Mouse (Mus musculus) G1E (cell line): ENCODE data around the gene Gpr83. TPM values are rescaled to one million over a fixed set of nuclear protein-coding genes. Genes with fewer than 3 reads are reported as not detected.

Experiments used
- ATAC-seq: 2 replicates; pipeline ENCODE4 v1.8.0; 2016; ENCODE audit warnings: mild to moderate bottlenecking; ENCODE audit not compliant: insufficient number of reproducible peaks, poor library complexity, low FRiP score, severe bottlenecking; ENCODE audit errors: extremely low read depth
- DNase-seq: peaks from one replicate; pipeline ENCODE4 v3.0.0; 2012; ENCODE audit warnings: low spot score
- H3K27me3 ChIP-seq: 2 replicates; pipeline ENCODE4 v1.6.1; 2012; ENCODE audit warnings: mild to moderate bottlenecking, low read length, inconsistent platforms; ENCODE audit not compliant: insufficient read depth
- H3K36me3 ChIP-seq: replicated peaks from 2 replicates; pipeline ENCODE3; 2012; ENCODE audit warnings: mild to moderate bottlenecking, inconsistent platforms
- H3K4me1 ChIP-seq: 2 replicates; pipeline ENCODE4 v1.6.1; 2012; ENCODE audit warnings: low read depth, low read length, inconsistent platforms, mixed read lengths; ENCODE audit not compliant: insufficient read depth
- H3K4me3 ChIP-seq: 2 replicates; pipeline ENCODE4 v1.5.1; 2012; ENCODE audit warnings: low read depth, mild to moderate bottlenecking, inconsistent platforms, low read length, moderate library complexity, mixed read lengths
- H3K9me3 ChIP-seq: replicated peaks from 2 replicates; pipeline ENCODE4 v1.6.1; 2012; ENCODE audit warnings: inconsistent platforms
- CTCF ChIP-seq: IDR thresholded peaks from 2 replicates; pipeline ENCODE4 v1.5.1; 2012; ENCODE audit warnings: low read depth, low read length, inconsistent platforms, mixed read lengths
- GATA1 ChIP-seq: IDR thresholded peaks from 2 replicates; pipeline ENCODE4 v1.6.1; 2012; ENCODE audit warnings: borderline replicate concordance, low read length, inconsistent platforms, mixed read lengths
- GATA2 ChIP-seq: IDR thresholded peaks from 2 replicates; pipeline ENCODE4 v1.6.1; 2012; ENCODE audit warnings: low read depth, low read length, inconsistent platforms, borderline replicate concordance
- POLR2AphosphoS5 ChIP-seq: IDR thresholded peaks from 2 replicates; pipeline ENCODE4 v1.6.1; 2012; ENCODE audit warnings: low read depth, low read length, inconsistent platforms; ENCODE audit not compliant: insufficient replicate concordance
- TAL1 ChIP-seq: conservative IDR thresholded peaks from 2 replicates; pipeline ENCODE4 v1.6.1; 2012; ENCODE audit warnings: low read depth, low read length, inconsistent platforms, mixed read lengths
- polyA plus RNA-seq: library from polyadenylated mRNA; stranded (reverse); fragments of >175 nt; gene quantifications from 2 replicates; pipeline ENCODE4 v1.2.3, GENCODE M21; 2012
- total RNA-seq, 2 experiments: library from RNA; stranded (forward) in 1 of 2; stranded (reverse) in 1 of 2; fragments of 200-1000 nt in 1 of 2; fragments of >200 nt in 1 of 2; fragmentation: Nextera tagmentation in 1 of 2; gene quantifications; 2 replicates each; pipeline ENCODE4 v1.2.3; 2014 to 2017

Gpr83 gene
- total and polyA plus RNA-seq, 3 experiments, result 0.11 TPM; not detected in 2

GRCm38 (mm10) chr9:14848267-14848935 lies 11.6 kb upstream of the Gpr83 start:
- DNase-seq (no peak), ATAC-seq (no peak)
- no peak for TF ChIP-seq GATA1
- TF ChIP-seq TAL1, result no peak
- TF ChIP-seq POLR2AphosphoS5, result no peak
- TF ChIP-seq CTCF, result no peak
- TF ChIP-seq GATA2, result no peak
- H3K27me3 ChIP-seq, result no peaks in the 10 kb centered on the region
- H3K9me3 ChIP-seq, result no peaks in the 10 kb centered on the region
- H3K4me1 ChIP-seq, result no peaks in the 10 kb centered on the region
- peaks cover 2% of the 10 kb centered on the region for H3K36me3 ChIP-seq
- no peak overlapping the region for H3K4me3 ChIP-seq

DNA sequence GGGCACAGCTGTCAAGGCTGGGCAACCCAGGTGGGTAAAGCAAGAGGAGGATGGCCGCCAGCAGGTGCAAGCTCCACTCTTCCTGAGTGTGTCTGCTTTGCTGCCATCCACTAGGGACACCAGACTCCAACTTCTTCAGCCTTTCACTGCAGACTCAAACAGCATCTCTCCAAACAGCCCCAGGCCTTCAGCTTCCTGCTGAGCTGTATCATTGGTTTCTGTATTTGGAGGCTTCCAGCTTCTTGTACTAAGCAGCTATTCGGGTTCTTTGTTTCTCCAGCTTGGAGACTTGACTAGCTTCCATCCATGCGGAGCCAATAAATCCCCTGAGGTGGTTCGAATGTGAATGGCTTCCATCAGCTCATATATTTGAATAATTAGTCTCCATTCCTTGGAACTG lies 5.4 kb upstream of the Gpr83 start:
- H3K27me3 ChIP-seq, result peaks cover 10% of the 10 kb centered on the region; the same call in 1 of the 2 replicates
- no peaks in the 10 kb centered on the region for H3K4me1 ChIP-seq
- H3K36me3 ChIP-seq, result no peaks in the 10 kb centered on the region
- DNase-seq (no peak), ATAC-seq (no peak)
- H3K4me3 ChIP-seq, result no peak overlapping the region
- TF ChIP-seq GATA1 (no peak), POLR2AphosphoS5 (no peak), CTCF (no peak)
- H3K9me3 ChIP-seq, result no peaks in the 10 kb centered on the region

- ATAC-seq, result no peak
- no peak overlapping the region for H3K4me3 ChIP-seq
- H3K36me3 ChIP-seq, result no peaks in the 10 kb centered on the region
- H3K4me1 ChIP-seq, result no peaks in the 10 kb centered on the region
- peaks cover 20% of the 10 kb centered on the region; the same call in 1 of the 2 replicates for H3K27me3 ChIP-seq
- H3K9me3 ChIP-seq, result no peaks in the 10 kb centered on the region
- DNase-seq, result no peak
- no peak for TF ChIP-seq GATA1
- TF ChIP-seq TAL1, result no peak
Observed at GRCm38 (mm10) chr9:14856922-14857654, 2.9 kb upstream of the Gpr83 start.

DNA sequence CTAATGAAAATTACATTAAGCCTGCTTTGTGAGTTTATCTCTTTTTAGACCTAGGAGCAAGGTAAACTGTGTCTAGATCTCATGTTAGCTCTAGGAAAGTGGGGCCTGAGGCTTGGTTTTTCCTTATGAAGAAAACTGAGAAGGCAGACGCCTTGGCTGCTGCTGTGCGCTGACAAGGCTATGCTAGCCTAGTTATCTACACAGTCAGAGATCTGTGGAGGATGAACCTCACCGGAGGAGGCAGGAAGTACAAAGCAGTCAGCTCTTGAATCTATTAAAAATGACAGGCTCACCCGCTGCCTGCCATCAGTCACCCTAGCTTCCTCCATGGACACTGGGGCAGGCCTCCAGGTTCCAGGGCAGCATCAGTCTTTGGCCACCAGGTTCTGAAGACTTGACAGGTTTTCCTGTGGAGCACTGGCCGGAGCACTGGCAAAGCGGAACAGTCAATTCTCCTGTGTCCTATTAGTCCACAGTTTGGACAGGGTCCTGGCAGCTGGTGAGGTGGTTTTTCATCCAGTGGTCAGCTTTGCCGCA lies 1.8 kb upstream of the Gpr83 start:
- H3K27me3 ChIP-seq, result peaks cover 20% of the 10 kb centered on the region; the same call in 1 of the 2 replicates
- H3K36me3 ChIP-seq, result no peaks in the 10 kb centered on the region
- H3K9me3 ChIP-seq, result no peaks in the 10 kb centered on the region
- no peaks in the 10 kb centered on the region for H3K4me1 ChIP-seq
- no peak for TF ChIP-seq POLR2AphosphoS5
- no peak for TF ChIP-seq GATA2
- DNase-seq (no peak), ATAC-seq (no peak)
- H3K4me3 ChIP-seq, result no peak overlapping the region

GRCm38 (mm10) chr9:14858782-14859181 lies 1.2 kb upstream of the Gpr83 start:
- H3K9me3 ChIP-seq, result no peaks in the 10 kb centered on the region
- no peak for TF ChIP-seq CTCF
- TF ChIP-seq TAL1, result no peak
- TF ChIP-seq POLR2AphosphoS5, result no peak
- TF ChIP-seq GATA1, result no peak
- no peak for TF ChIP-seq GATA2
- H3K4me1 ChIP-seq, result no peaks in the 10 kb centered on the region
- no peak overlapping the region for H3K4me3 ChIP-seq
- no peaks in the 10 kb centered on the region for H3K36me3 ChIP-seq
- ATAC-seq (no peak), DNase-seq (no peak)
- peaks cover 20% of the 10 kb centered on the region; the same call in 1 of the 2 replicates for H3K27me3 ChIP-seq

GRCm38 (mm10) chr9:14863126-14863525 lies 3.1 kb downstream of the Gpr83 start:
- no peaks in the 10 kb centered on the region for H3K9me3 ChIP-seq
- no peak for ATAC-seq
- H3K4me1 ChIP-seq, result no peaks in the 10 kb centered on the region
- no peak overlapping the region for H3K4me3 ChIP-seq
- H3K27me3 ChIP-seq, result peaks cover 19% of the 10 kb centered on the region; the same call in 1 of the 2 replicates
- no peak for TF ChIP-seq TAL1
- no peak for TF ChIP-seq GATA2
- no peak for TF ChIP-seq POLR2AphosphoS5
- no peak for TF ChIP-seq GATA1
- TF ChIP-seq CTCF, result no peak
- no peak for DNase-seq
- H3K36me3 ChIP-seq, result no peaks in the 10 kb centered on the region
